Mouse (Mus musculus): ENCODE measurements around the gene Enoph1.

DNA sequence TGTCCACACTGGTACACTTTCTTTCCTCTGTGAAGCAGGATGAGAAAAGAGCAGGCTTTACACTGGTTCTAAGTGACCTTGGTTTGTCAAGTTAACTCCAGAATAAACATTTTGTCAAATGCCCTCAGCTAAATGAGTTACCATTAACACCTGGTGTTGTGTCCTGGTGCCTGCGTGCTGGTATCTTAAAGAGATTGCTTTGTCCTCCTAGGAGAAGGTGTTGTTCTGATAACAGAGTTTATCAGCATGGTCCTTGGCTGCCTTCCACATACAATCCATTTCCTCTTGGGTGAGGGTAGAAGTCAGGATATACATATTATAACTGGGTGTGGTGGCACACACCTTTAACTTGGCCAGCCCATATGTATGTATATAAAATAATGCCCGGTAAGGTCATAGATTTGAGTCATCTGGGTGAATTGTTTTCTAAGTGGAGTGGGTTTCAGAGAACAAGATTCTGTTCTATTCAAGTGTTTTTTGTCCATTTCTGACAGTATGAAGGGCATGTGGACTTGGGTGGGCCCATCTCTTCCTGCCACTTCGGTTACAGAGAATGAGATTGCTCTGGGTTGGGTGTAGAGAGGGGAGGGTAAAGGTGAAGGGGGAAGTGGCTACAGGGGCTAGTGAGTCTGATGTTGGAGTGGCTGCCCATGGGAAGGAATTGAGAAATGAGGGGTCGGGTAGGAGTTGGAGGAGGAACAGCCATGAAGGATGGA lies 33.3 kb upstream of the Enoph1 start:
- TF ChIP-seq POLR2A (IDR thresholded peaks at IDR 0.05; ENCODE audit: insufficient read depth, low read length) (no peak), CTCF (IDR thresholded peaks at IDR 0.05; ENCODE audit: low read depth, low read length) (no peak)

Measured in ES-Bruce4 (cell line).